Mouse (Mus musculus) frontal cortex, postnatal 36 days (tissue): ENCODE measurements around the gene Mthfd1l.
"Not testable (repeated sequence)": the region's sequence is repeated elsewhere in the genome, so short reads cannot be mapped to it uniquely, and the experiment has no call there.

Source experiments
- DNase-seq, 2 experiments: peaks; one replicate each; pipeline ENCODE4 v3.0.0; 2022; ENCODE audit warnings: low spot score in 2 of 2

Gene Mthfd1l

GRCm38 (mm10) chr10:4041691-4042090, 68.8 kb downstream of the Mthfd1l start:
- DNase-seq, result peak; percentile 28 to 37

GRCm38 (mm10) chr10:4044421-4044820, 71.5 kb downstream of the Mthfd1l start:
- DNase-seq, result no peak

GRCm38 (mm10) chr10:4046496-4046895, 73.6 kb downstream of the Mthfd1l start:
- DNase-seq, result no peak

- no peak for DNase-seq
Measured at GRCm38 (mm10) chr10:4047666-4048065, 74.7 kb downstream of the Mthfd1l start.

GRCm38 (mm10) chr10:4050236-4050635, 77.3 kb downstream of the Mthfd1l start:
- DNase-seq, result no peak

- DNase-seq, result no peak
Measured at GRCm38 (mm10) chr10:4052711-4053110, 79.8 kb downstream of the Mthfd1l start.

- no peak for DNase-seq
Measured at GRCm38 (mm10) chr10:4053278-4054061, 80.6 kb downstream of the Mthfd1l start.

- no peak for DNase-seq
Measured at GRCm38 (mm10) chr10:4054589-4054988, 81.7 kb downstream of the Mthfd1l start.

- DNase-seq, result no peak
Measured at GRCm38 (mm10) chr10:4057397-4057796, 84.5 kb downstream of the Mthfd1l start.

- DNase-seq, result no peak
Measured at GRCm38 (mm10) chr10:4057832-4058231, 84.9 kb downstream of the Mthfd1l start.

GRCm38 (mm10) chr10:4061071-4061987, 88.4 kb downstream of the Mthfd1l start:
- no peak for DNase-seq

- no peak for DNase-seq
Measured at GRCm38 (mm10) chr10:4063537-4063936, 90.6 kb downstream of the Mthfd1l start.

GRCm38 (mm10) chr10:4065295-4066084, 92.6 kb downstream of the Mthfd1l start:
- DNase-seq, result no peak

- DNase-seq, result no peak
Measured at GRCm38 (mm10) chr10:4069258-4069826, 96.4 kb downstream of the Mthfd1l start.

GRCm38 (mm10) chr10:4070061-4070460, 97.1 kb downstream of the Mthfd1l start:
- no peak for DNase-seq

GRCm38 (mm10) chr10:4071069-4071844, 98.3 kb downstream of the Mthfd1l start:
- no peak for DNase-seq

- no peak for DNase-seq
Measured at GRCm38 (mm10) chr10:4071845-4072345, 99.0 kb downstream of the Mthfd1l start.

GRCm38 (mm10) chr10:4072491-4072890, 99.6 kb downstream of the Mthfd1l start:
- not testable (repeated sequence) for DNase-seq

- DNase-seq, result no peak
Measured at GRCm38 (mm10) chr10:4078220-4078840, 105.4 kb downstream of the Mthfd1l start.
